Mouse (Mus musculus) lung, postnatal 0 days (tissue): ENCODE data around the gene Klf9. TPM values are rescaled to one million over a fixed set of nuclear protein-coding genes. Genes with fewer than 3 reads are reported as not detected.

Source experiments
- ATAC-seq: fragments of 200-750 bp; cut with Nextera tagmentation; 2 replicates; pipeline ENCODE4 v1.8.0; 2017; ENCODE audit warnings: moderate library complexity
- DNase-seq: peaks from one replicate; pipeline ENCODE4 v3.0.0-alpha.2; 2016; ENCODE audit warnings: low spot score
- H3K27ac ChIP-seq: fragments of 300-500 bp; sonication (generic); 2 replicates; pipeline ENCODE4 v1.5.1; 2014; ENCODE audit warnings: antibody characterized with exemption, mild to moderate bottlenecking, low read length, mixed read lengths
- H3K27me3 ChIP-seq: fragments of 300-500 bp; sonication (generic); replicated peaks from 2 replicates; pipeline ENCODE4 v1.6.1; 2014; ENCODE audit warnings: low read length, mixed read lengths; ENCODE audit not compliant: insufficient read depth
- H3K36me3 ChIP-seq: fragments of 300-500 bp; sonication (generic); 2 replicates; pipeline ENCODE4 v1.6.1; 2014; ENCODE audit warnings: low read length, mixed read lengths; ENCODE audit not compliant: insufficient read depth
- H3K4me1 ChIP-seq: fragments of 300-500 bp; sonication (generic); 2 replicates; pipeline ENCODE4 v1.6.1; 2014; ENCODE audit warnings: antibody characterized with exemption, low read depth, low read length, mixed read lengths; ENCODE audit not compliant: insufficient read depth
- H3K4me2 ChIP-seq: fragments of 300-500 bp; sonication (generic); replicated peaks from 2 replicates; pipeline ENCODE4 v1.6.1; 2014; ENCODE audit warnings: low read depth, mild to moderate bottlenecking, low read length, moderate library complexity, mixed read lengths
- H3K4me3 ChIP-seq: fragments of 300-500 bp; sonication (generic); 2 replicates; pipeline ENCODE4 v1.5.1; 2014; ENCODE audit warnings: low read depth, low read length
- H3K9ac ChIP-seq: fragments of 300-500 bp; sonication (generic); replicated peaks from 2 replicates; pipeline ENCODE4 v1.6.1; 2014; ENCODE audit warnings: low read depth, mild to moderate bottlenecking
- H3K9me3 ChIP-seq: fragments of 300-500 bp; sonication (generic); 2 replicates; pipeline ENCODE4 v1.6.1; 2016; ENCODE audit warnings: low read length, mixed read lengths
- CTCF ChIP-seq: IDR thresholded peaks from 2 replicates; pipeline ENCODE4 v1.5.1; 2016; ENCODE audit warnings: antibody characterized with exemption, mild to moderate bottlenecking
- EP300 ChIP-seq: IDR thresholded peaks from 2 replicates; pipeline ENCODE4 v1.6.1; 2016; ENCODE audit warnings: antibody characterized with exemption, mild to moderate bottlenecking, control low read depth
- WGBS: fragments of 180-500 bp; shearing (Covaris S2); extraction: QIAGEN DNeasy Blood & Tissue Kit; methylation state at CpG from one replicate; pipeline ENCODE4 v1.1.7; 2014; 5-methylcytosine and 5-hydroxymethylcytosine counted together
- microRNA counts: library from miRNA; unstranded; fragments of <30 nt; microRNA quantifications from one replicate; lab custom pipeline; 2015
- microRNA-seq: library from miRNA; unstranded; fragments of <30 nt; microRNA quantifications from one replicate; pipeline ENCODE4, GENCODE M21; 2016
- polyA plus RNA-seq: library from polyadenylated mRNA; unstranded; fragments of >200 nt; fragmentation: Nextera tagmentation; extraction: Ambion mirVana; gene quantifications from 2 replicates; pipeline ENCODE4 v1.2.1, GENCODE M21; 2015

Gene Klf9
- polyA plus RNA-seq, 1 experiment from 2014 or later: 46.2 TPM

DNA sequence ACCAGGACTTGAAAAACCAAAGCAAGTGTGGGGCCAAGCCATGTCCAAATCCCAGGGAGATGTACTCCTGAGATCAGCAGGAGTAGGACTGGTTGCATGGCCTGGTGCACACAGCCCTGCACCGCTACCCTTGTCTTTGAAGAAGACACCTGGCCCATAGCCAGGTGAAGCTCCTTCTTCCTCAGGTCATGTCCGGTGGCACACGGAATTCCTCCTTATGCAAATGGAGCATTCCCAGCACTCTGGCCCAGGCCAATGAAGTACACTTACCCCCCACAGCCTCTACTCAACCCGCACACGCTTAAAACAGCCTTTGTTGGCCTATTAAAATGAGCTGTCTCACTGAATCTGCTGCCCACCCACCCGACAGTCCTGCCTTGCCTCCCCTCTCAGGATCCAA, 50.5 kb downstream of the Klf9 start:
- no peaks in the 10 kb centered on the region for H3K36me3 ChIP-seq
- no peak overlapping the region for H3K4me2 ChIP-seq
- no peak for ATAC-seq
- no peak overlapping the region for H3K9ac ChIP-seq
- H3K9me3 ChIP-seq: no peaks in the 10 kb centered on the region
- H3K27ac ChIP-seq: no peak overlapping the region
- no peak overlapping the region for H3K4me3 ChIP-seq
- no peaks in the 10 kb centered on the region for H3K4me1 ChIP-seq
- 92% methylated on average over 6 of the region's 6 CpGs for WGBS
- DNase-seq: no peak
- TF ChIP-seq EP300: no peak
- no peak for TF ChIP-seq CTCF
- no peaks in the 10 kb centered on the region for H3K27me3 ChIP-seq

DNA sequence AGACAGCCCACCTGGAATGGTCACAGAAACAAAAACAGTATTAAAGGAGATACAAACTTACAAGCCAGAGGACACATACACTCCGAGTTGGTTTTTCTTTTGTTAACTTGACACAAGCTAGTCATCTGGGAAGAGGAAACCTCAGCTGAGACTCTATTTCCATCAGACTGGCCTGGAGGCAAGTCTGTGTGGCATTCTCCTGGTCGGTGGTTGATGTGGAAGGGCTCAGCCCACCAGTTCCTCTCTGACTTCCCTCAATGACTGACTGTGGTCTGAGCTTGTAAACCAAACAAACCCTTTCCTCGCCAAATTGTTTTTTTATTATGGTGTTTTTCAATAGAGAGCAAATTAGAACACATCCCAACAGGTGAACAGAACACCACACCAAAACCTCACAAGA, 52.0 kb downstream of the Klf9 start:
- H3K27me3 ChIP-seq: no peaks in the 10 kb centered on the region
- no peaks in the 10 kb centered on the region for H3K9me3 ChIP-seq
- WGBS: 68% methylated on average over 3 of the region's 3 CpGs
- ATAC-seq (no peak), DNase-seq (no peak)
- H3K27ac ChIP-seq: no peak overlapping the region
- no peak overlapping the region for H3K4me3 ChIP-seq
- no peaks in the 10 kb centered on the region for H3K36me3 ChIP-seq
- TF ChIP-seq CTCF: no peak
- TF ChIP-seq EP300: no peak
- H3K9ac ChIP-seq: no peak overlapping the region
- no peak overlapping the region for H3K4me2 ChIP-seq
- no peaks in the 10 kb centered on the region for H3K4me1 ChIP-seq

DNA sequence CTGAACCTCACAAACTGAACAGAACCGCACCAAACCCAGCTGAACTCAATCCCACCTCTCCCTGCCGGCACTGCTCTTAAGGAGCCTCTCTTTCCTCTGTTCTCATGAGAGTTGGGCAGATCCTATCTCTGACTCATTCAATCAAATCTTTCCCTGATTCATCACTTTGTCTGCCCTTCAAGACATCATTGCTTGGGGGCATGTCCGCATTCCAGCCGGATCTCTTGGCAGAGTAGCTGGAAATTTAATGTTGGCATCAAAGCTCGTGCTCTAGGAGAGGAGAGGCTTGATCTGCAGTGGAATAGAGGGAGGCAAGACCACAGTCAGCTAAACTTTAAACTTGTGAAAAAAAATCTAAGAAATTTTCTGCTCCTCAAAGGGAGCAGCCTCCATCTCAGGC, 61.1 kb downstream of the Klf9 start:
- Histone ChIP-seq H3K4me3 (no peak overlapping the region), H3K27ac (no peak overlapping the region), H3K9ac (no peak overlapping the region), H3K27me3 (no peaks in the 10 kb centered on the region), H3K4me2 (no peak overlapping the region), H3K36me3 (no peaks in the 10 kb centered on the region), H3K4me1 (no peaks in the 10 kb centered on the region), H3K9me3 (no peaks in the 10 kb centered on the region)
- ATAC-seq (no peak), DNase-seq (no peak)
- WGBS: 96% methylated on average over 5 of the region's 5 CpGs
- no peak for TF ChIP-seq EP300
- no peak for TF ChIP-seq CTCF

DNA sequence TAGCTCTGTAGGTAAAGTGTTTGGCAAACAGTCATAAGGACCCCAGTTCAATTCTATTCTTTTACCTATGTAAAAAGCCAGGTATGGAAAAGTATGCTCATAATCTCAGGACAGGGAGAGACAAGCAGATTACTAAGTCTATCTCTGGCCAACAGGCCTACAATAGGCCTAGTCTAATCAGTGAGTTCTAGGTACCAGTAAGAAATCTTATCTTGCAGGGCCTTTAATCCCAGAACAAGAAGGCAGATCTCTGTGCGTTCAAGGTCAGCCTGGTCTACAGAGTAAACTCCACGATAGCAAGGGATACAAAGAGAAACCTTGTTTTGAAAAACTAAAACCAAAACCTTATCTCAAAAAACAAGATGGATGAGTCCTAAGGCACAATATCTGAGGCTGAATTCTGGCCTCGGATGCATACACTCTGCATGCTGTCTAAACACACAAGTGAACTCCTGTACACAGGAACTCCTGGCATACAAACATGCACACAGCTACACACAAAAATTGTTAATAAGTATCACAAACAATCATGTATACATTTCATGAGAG, 62.6 kb downstream of the Klf9 start:
- Histone ChIP-seq H3K36me3 (0 out of 2 replicates have a peak, but pooled peaks cover under 1% of the 10 kb centered on the region), H3K27me3 (no peaks in the 10 kb centered on the region), H3K4me1 (no peaks in the 10 kb centered on the region), H3K9ac (no peak overlapping the region), H3K27ac (no peak overlapping the region), H3K9me3 (no peaks in the 10 kb centered on the region), H3K4me3 (no peak overlapping the region), H3K4me2 (no peak overlapping the region)
- no peak for TF ChIP-seq EP300
- ATAC-seq (no peak), DNase-seq (no peak)
- WGBS: 92% methylated on average over 3 of the region's 3 CpGs

DNA sequence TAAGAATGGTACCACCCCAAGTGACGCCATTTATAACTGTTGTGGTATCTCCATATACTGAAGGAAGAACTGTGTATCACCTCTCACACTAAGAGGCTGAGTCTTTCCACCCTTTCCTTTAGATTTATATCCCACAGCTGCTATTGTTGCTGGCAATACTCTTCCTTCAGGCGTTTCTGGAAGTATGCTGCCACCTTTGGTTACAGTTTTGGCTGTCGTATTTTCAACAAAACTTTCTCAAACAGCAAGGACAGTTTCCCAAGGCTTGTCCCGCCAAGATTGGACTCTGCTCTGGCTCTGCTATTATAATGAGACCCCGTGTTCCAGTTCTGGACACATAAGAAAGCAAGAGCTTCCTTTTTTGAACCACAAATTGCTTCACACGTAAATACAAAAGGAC, 70.3 kb downstream of the Klf9 start:
- DNase-seq: peak; percentile 6
- no peaks in the 10 kb centered on the region for H3K4me1 ChIP-seq
- WGBS: 85% methylated on average over 6 of the region's 6 CpGs
- no peaks in the 10 kb centered on the region for H3K27me3 ChIP-seq
- ATAC-seq: no peak
- no peaks in the 10 kb centered on the region for H3K9me3 ChIP-seq
- no peak overlapping the region for H3K27ac ChIP-seq
- H3K4me3 ChIP-seq: no peak overlapping the region
- no peak overlapping the region for H3K4me2 ChIP-seq
- TF ChIP-seq CTCF (peak; percentile 40), EP300 (no peak)
- H3K9ac ChIP-seq: no peak overlapping the region
- peaks cover 14% of the 10 kb centered on the region; the same call in 1 of the 2 replicates for H3K36me3 ChIP-seq

DNA sequence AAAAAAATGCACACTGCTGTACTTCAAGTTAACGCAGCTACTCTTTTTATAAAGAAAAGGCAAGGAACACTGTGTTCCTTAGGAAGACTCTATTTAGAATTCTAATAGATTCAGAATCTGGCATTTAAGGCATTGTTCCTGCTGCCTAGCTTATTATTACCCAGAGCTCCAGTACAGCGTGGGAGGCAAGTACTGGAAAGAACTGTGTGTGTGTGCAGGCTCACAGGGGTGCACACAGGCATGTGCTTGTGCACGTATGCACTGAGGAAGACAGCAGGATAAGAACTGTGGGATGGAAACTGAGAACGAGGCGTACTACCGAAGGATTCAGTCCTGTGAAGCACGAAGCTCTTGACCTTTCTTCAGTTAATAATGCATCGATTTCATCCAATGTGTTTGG, 73.3 kb downstream of the Klf9 start:
- DNase-seq (no peak), ATAC-seq (no peak)
- no peaks in the 10 kb centered on the region for H3K4me1 ChIP-seq
- no peaks in the 10 kb centered on the region for H3K27me3 ChIP-seq
- H3K36me3 ChIP-seq: peaks cover 10% of the 10 kb centered on the region; the same call in 1 of the 2 replicates
- WGBS: 93% methylated on average over 8 of the region's 8 CpGs
- no peak for TF ChIP-seq EP300
- no peak for TF ChIP-seq CTCF
- no peaks in the 10 kb centered on the region for H3K9me3 ChIP-seq
- no peak overlapping the region for H3K9ac ChIP-seq
- no peak overlapping the region for H3K4me3 ChIP-seq
- H3K4me2 ChIP-seq: no peak overlapping the region
- no peak overlapping the region for H3K27ac ChIP-seq

MicroRNAs encoded within 50 kb of the gene (microRNA counts, 519-probe panel; counts per million panel counts)
- microRNA mmu-miR-1192 (lab: Ali Mortazavi, UCI): not detected

Small RNAs within 50 kb of the gene (microRNA-seq; reads per million reads assigned to microRNA genes)
- gene Mir1192: not detected

Other genes with a start within 250 kb of the Klf9 start
- gene Smc5, start 132.7 kb downstream of the Klf9 start, polyA plus RNA-seq: 12.9 and 14.1 TPM in 2 replicates